ENCODE assay signal across 9 mouse cellular contexts in genomic region chr7:120097845-120098244, GRCm38 (mm10). TPM values are rescaled to one million over a fixed set of nuclear protein-coding genes. Genes with fewer than 3 reads are reported as not detected.
DNase-seq lines count a peak whose midpoint lies in the region; ATAC-seq and TF ChIP-seq lines count a peak whose summit lies in the region.
"Had no signal": no experiment of that assay in that cellular context is flagged by ENCODE, and none has a peak within 500 bp of the region (broad histone marks: within the 10 kb centered on the region; RNA-seq: fewer than 3 reads in every experiment).

No protein-coding gene starts in this region.

- peaks cover 5% of the 10 kb centered on the region; the same call in 1 of the 2 replicates for H3K27me3 ChIP-seq in forebrain, embryonic 11.5 days (ENCODE audit: control insufficient read depth, insufficient read depth, low read length)
- no peaks in the 10 kb centered on the region for H3K27me3 ChIP-seq in lung, embryonic 15.5 days

- no peaks in the 10 kb centered on the region for H3K9me3 ChIP-seq in forebrain, embryonic 11.5 days (ENCODE audit: control insufficient read depth, low read length)
- no peaks in the 10 kb centered on the region for H3K9me3 ChIP-seq in lung, embryonic 15.5 days

- H3K4me1 ChIP-seq in forebrain, embryonic 11.5 days (replicated peaks; ENCODE audit: control insufficient read depth, insufficient read depth, low read length): no peaks in the 10 kb centered on the region; the same call in 1 of the 2 replicates
- 0 out of 2 replicates have a peak, but pooled peaks cover 6% of the 10 kb centered on the region for H3K4me1 ChIP-seq in lung, embryonic 15.5 days

- peak; percentile 69 to 91 for DNase-seq in adrenal gland, adult (ENCODE audit: inconsistent age in 2 of 2, low spot score in 1 of 2)
- no peak for DNase-seq in adrenal gland, postnatal 4 days (ENCODE audit: low spot score in 2 of 2)
- peak; percentile 74 for DNase-seq in brain, embryonic 14.5 days (ENCODE audit: low read depth)
- DNase-seq in forebrain, embryonic 11.5 days (ENCODE audit: low spot score): peak; percentile 79
- DNase-seq in heart, postnatal 36 days: peak; percentile 63 to 70
- DNase-seq in layer of hippocampus, adult 11-12 months (ENCODE audit: low spot score): peak; percentile 69
- DNase-seq in retina, postnatal 7 days (ENCODE audit: low read depth, low spot score): peak; percentile 67

- H3K4me2 ChIP-seq in forebrain, embryonic 11.5 days (ENCODE audit: low read depth, low read length, severe bottlenecking): no peak overlapping the region
- 0 out of 2 replicates have a peak overlapping the region, but pooled peaks have one; percentile 14 for H3K4me2 ChIP-seq in lung, embryonic 15.5 days

- peak; percentile 60 for TF ChIP-seq CTCF in brain, embryonic 14.5 days (IDR thresholded peaks at IDR 0.05; ENCODE audit: borderline replicate concordance, extremely low read depth, insufficient read depth, insufficient read length)

- H3K4me3 ChIP-seq in forebrain, embryonic 11.5 days (ENCODE audit: low read depth, low read length): no peak overlapping the region
- H3K4me3 ChIP-seq in lung, embryonic 15.5 days: no peak overlapping the region

- no peak overlapping the region for H3K27ac ChIP-seq in forebrain, embryonic 11.5 days (ENCODE audit: low read depth, low read length)
- no peak overlapping the region for H3K27ac ChIP-seq in lung, embryonic 15.5 days
- H3K27ac ChIP-seq: macrophage had no signal

- intact Hi-C loops in heart, postnatal 36 days (cut with DNase I): loop anchor here (2.0 to 5.0 kb wide), 3 partner anchors 107 to 249 kb away; partner anchors contain the start of gene Abca15

- WGBS in forebrain, embryonic 11.5 days: 9% methylated on average over 7 of the region's 7 CpGs
- WGBS in lung, embryonic 15.5 days: 5% methylated on average over 7 of the region's 7 CpGs

- H3K9ac ChIP-seq in forebrain, embryonic 11.5 days (ENCODE audit: low read length): no peak overlapping the region
- H3K9ac ChIP-seq in lung, embryonic 15.5 days: no peak overlapping the region

- no peak for TF ChIP-seq POLR2A in brain, embryonic 14.5 days (IDR thresholded peaks at IDR 0.05; ENCODE audit: borderline replicate concordance, extremely low read depth, insufficient read depth, insufficient read length, poor library complexity, severe bottlenecking)

- no peaks in the 10 kb centered on the region for H3K36me3 ChIP-seq in forebrain, embryonic 11.5 days (ENCODE audit: control insufficient read depth, insufficient read depth, low read length)
- no peaks in the 10 kb centered on the region for H3K36me3 ChIP-seq in lung, embryonic 15.5 days

- ATAC-seq in forebrain, embryonic 11.5 days (replicated peaks; ENCODE audit: low FRiP score): peak; percentile 61
- ATAC-seq in lung, embryonic 15.5 days (ENCODE audit: borderline replicate concordance, extremely low read depth, low FRiP score, low TSS enrichment): peak; percentile 37; the same call in 1 of the 2 replicates

RNA-seq across cellular contexts. Expression of gene Dnah3, which starts 2.8 kb away (rescaled TPM):
- total RNA-seq in adrenal gland, postnatal 4 days (2021): under 1 TPM in 1 of 2 experiments, not detected in 1; 0.03 TPM
- 0.10 and 0.15 TPM in 2 replicates for polyA plus RNA-seq in brain, embryonic 14.5 days (2012; rRNA removed)
- 0.07 TPM in 1 of 2 replicates, not detected in the other for polyA plus RNA-seq in forebrain, embryonic 11.5 days (2014; fragmentation: Nextera tagmentation; extraction: Ambion mirVana)
- not detected for total RNA-seq in heart, postnatal 36 days (2021)
- 0.40 and 0.60 TPM in 2 replicates for polyA plus RNA-seq in lung, embryonic 15.5 days (2015; fragmentation: Nextera tagmentation; extraction: Ambion mirVana)
- polyA plus RNA-seq: macrophage had no signal

RNA-seq across cellular contexts. Expression of gene Tmem159, which starts 4.3 kb away (rescaled TPM):
- total RNA-seq in adrenal gland, postnatal 4 days (2021): 100 to 1,000 TPM in 1 of 2 experiments, 10 to 100 TPM in 1; 94.4 to 118 TPM
- polyA plus RNA-seq in brain, embryonic 14.5 days (2012; rRNA removed): 4.0 and 6.0 TPM in 2 replicates
- polyA plus RNA-seq in forebrain, embryonic 11.5 days (2014; fragmentation: Nextera tagmentation; extraction: Ambion mirVana): 10.4 and 10.9 TPM in 2 replicates
- 10 to 100 TPM; 24.1 to 54.3 TPM for total RNA-seq in heart, postnatal 36 days (2021)
- 42.5 and 43.7 TPM in 2 replicates for polyA plus RNA-seq in lung, embryonic 15.5 days (2015; fragmentation: Nextera tagmentation; extraction: Ambion mirVana)

RNA-seq across cellular contexts. Expression of gene Zp2, which starts 47.2 kb away (rescaled TPM):
- under 1 TPM in 1 of 2 experiments, not detected in 1; 0.22 TPM for total RNA-seq in adrenal gland, postnatal 4 days (2021)
- not detected in 2 replicates for polyA plus RNA-seq in brain, embryonic 14.5 days (2012; rRNA removed)
- polyA plus RNA-seq in forebrain, embryonic 11.5 days (2014; fragmentation: Nextera tagmentation; extraction: Ambion mirVana): not detected in 2 replicates
- total RNA-seq in heart, postnatal 36 days (2021): 1 to 10 TPM in 1 of 2 experiments, under 1 TPM in 1; 0.65 to 1.8 TPM
- not detected in 2 replicates for polyA plus RNA-seq in lung, embryonic 15.5 days (2015; fragmentation: Nextera tagmentation; extraction: Ambion mirVana)
- polyA plus RNA-seq: macrophage had no signal

Comparison
In these comparisons a context has a peak if more than half of its experiments do, and no peak if none do; other contexts are left out.
1. DNase-seq: peak in adrenal gland, adult (2 of 2), brain, embryonic 14.5 days (single experiment), forebrain, embryonic 11.5 days (single experiment), heart, postnatal 36 days (2 of 2), layer of hippocampus, adult 11-12 months (single experiment) and retina, postnatal 7 days (single experiment); none in adrenal gland, postnatal 4 days (0 of 2).